Mouse (Mus musculus) myocyte (in vitro differentiated cells): ENCODE results near the gene Cnpy2. TPM values are rescaled to one million over a fixed set of nuclear protein-coding genes. Genes with fewer than 3 reads are reported as not detected.

Experiments
- H3K27me3 ChIP-seq: one replicate; pipeline ENCODE4 v1.6.1; 2011; ENCODE audit not compliant: control insufficient read depth, insufficient read depth, insufficient read length
- H3K36me3 ChIP-seq: one replicate; pipeline ENCODE4 v1.6.1; 2011; ENCODE audit not compliant: control insufficient read depth, insufficient read depth
- H3K4me2 ChIP-seq: one replicate; pipeline ENCODE4 v1.6.1; 2011; ENCODE audit warnings: low read depth, control low read depth
- H3K4me3 ChIP-seq: one replicate; pipeline ENCODE4 v1.5.1; 2011; ENCODE audit warnings: mild to moderate bottlenecking, control low read depth, moderate library complexity
- H3K79me2 ChIP-seq: one replicate; pipeline ENCODE4 v1.6.1; 2011; ENCODE audit not compliant: control insufficient read depth, insufficient read depth
- H3ac ChIP-seq: one replicate; pipeline ENCODE4 v1.6.1; 2011; ENCODE audit not compliant: control insufficient read depth, insufficient read length
- CEBPB ChIP-seq: IDR thresholded peaks from 2 replicates; pipeline ENCODE4 v1.6.1; 2011; ENCODE audit warnings: mild to moderate bottlenecking, moderate library complexity; ENCODE audit not compliant: poor library complexity, insufficient read depth, severe bottlenecking
- E2F4 ChIP-seq: IDR thresholded peaks from one replicate; pipeline ENCODE4 v1.6.1; 2011; ENCODE audit warnings: mild to moderate bottlenecking, control low read depth, moderate library complexity; ENCODE audit not compliant: insufficient read depth
- MAX ChIP-seq: IDR thresholded peaks from one replicate; pipeline ENCODE4 v1.6.1; 2011; ENCODE audit warnings: low read depth, mild to moderate bottlenecking, control low read depth
- MYOD1 ChIP-seq, 3 experiments: IDR thresholded peaks; one replicate each; pipeline ENCODE4 v1.6.1; 2011; ENCODE audit warnings: control low read depth in 2 of 3, low read depth in 2 of 3, mild to moderate bottlenecking in 2 of 3, moderate library complexity in 1 of 3; ENCODE audit not compliant: insufficient read length in 2 of 3, control insufficient read depth in 1 of 3
- MYOG ChIP-seq, 3 experiments: IDR thresholded peaks; one replicate each; pipeline ENCODE4 v1.6.1; 2011; ENCODE audit warnings: control low read depth in 2 of 3, low read depth in 2 of 3, mild to moderate bottlenecking in 2 of 3; ENCODE audit not compliant: insufficient read length in 2 of 3, control insufficient read depth in 1 of 3, insufficient read depth in 1 of 3
- POLR2A ChIP-seq: IDR thresholded peaks from one replicate; pipeline ENCODE4 v1.6.1; 2011; ENCODE audit warnings: low read depth, mild to moderate bottlenecking, control low read depth, moderate library complexity; ENCODE audit not compliant: insufficient read length
- POLR2AphosphoS2 ChIP-seq: IDR thresholded peaks from one replicate; pipeline ENCODE4 v1.6.1; 2011; ENCODE audit warnings: low read depth, control low read depth; ENCODE audit not compliant: insufficient read length
- REST ChIP-seq: IDR thresholded peaks from one replicate; pipeline ENCODE4 v1.6.1; 2011; ENCODE audit warnings: mild to moderate bottlenecking, control low read depth, moderate library complexity; ENCODE audit not compliant: insufficient read depth, insufficient read length
- SRF ChIP-seq: IDR thresholded peaks from one replicate; pipeline ENCODE4 v1.6.1; 2011; ENCODE audit warnings: low read depth; ENCODE audit not compliant: control insufficient read depth, insufficient read length
- TCF12 ChIP-seq: IDR thresholded peaks from one replicate; pipeline ENCODE4 v1.6.1; 2011; ENCODE audit warnings: mild to moderate bottlenecking, control low read depth; ENCODE audit not compliant: poor library complexity, insufficient read depth, severe bottlenecking
- TCF3 ChIP-seq: IDR thresholded peaks from one replicate; pipeline ENCODE4 v1.6.1; 2011; ENCODE audit warnings: low read depth, control low read depth; ENCODE audit not compliant: insufficient read length
- USF1 ChIP-seq: IDR thresholded peaks from one replicate; pipeline ENCODE4 v1.6.1; 2011; ENCODE audit warnings: low read depth, mild to moderate bottlenecking, control low read depth, moderate library complexity
- polyA plus RNA-seq: library from polyadenylated mRNA; unstranded; fragments of >200 nt; fragmentation: generic; extraction: Trizol; gene quantifications from one replicate; pipeline ENCODE4 v1.2.1, GENCODE M21; 2012; ENCODE audit warnings: missing spikeins

Gene Cnpy2
- polyA plus RNA-seq, 1 experiment = 91.8 TPM

- Histone ChIP-seq H3K4me2 (no peak overlapping the region), H3K36me3 (peaks cover 24% of the 10 kb centered on the region), H3K27me3 (no peaks in the 10 kb centered on the region), H3K4me3 (no peak overlapping the region), H3ac (no peak overlapping the region), H3K79me2 (no peaks in the 10 kb centered on the region)
- no peak for TF ChIP-seq CEBPB
- no peak for TF ChIP-seq SRF
- no peak for TF ChIP-seq TCF3
- no peak for TF ChIP-seq REST
- TF ChIP-seq POLR2A = no peak
- no peak for TF ChIP-seq MAX
- TF ChIP-seq E2F4 = no peak
- no peak for TF ChIP-seq USF1
- TF ChIP-seq MYOD1 (IDR thresholded peaks at IDR 0.05; ENCODE audit: control insufficient read depth in 1 of 3, insufficient read length in 2 of 3, low read depth in 2 of 3) = no peak
- no peak for TF ChIP-seq POLR2AphosphoS2
- no peak for TF ChIP-seq TCF12
- TF ChIP-seq MYOG (IDR thresholded peaks at IDR 0.05; ENCODE audit: control insufficient read depth in 1 of 3, insufficient read depth in 1 of 3, insufficient read length in 2 of 3, low read depth in 2 of 3) = no peak
These were observed 11.4 kb upstream of the Cnpy2 start for GRCm38 (mm10) chr10:128310902-128311301.

DNA sequence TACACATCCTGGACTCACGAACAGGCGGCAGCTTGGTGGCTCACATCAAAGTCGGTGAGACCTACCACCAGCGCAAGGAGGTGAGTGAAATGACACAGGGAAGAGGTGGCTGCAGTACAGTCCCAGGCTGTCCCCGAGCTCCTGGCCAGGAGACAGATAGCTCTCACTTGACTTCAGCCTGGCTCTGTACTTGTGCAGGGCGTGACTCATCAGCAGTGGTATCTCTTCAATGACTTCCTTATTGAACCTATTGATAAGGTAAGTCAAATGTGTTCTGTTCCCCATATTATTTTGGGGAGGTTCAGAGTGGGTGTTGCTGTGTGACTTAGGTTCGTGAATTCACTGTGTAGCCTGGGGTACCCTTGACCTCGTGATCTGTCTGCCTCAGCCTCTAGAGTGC is 6.7 kb upstream of the Cnpy2 start:
- Histone ChIP-seq H3K4me2 (no peak overlapping the region), H3K27me3 (no peaks in the 10 kb centered on the region), H3K4me3 (no peak overlapping the region), H3K79me2 (no peaks in the 10 kb centered on the region), H3K36me3 (peaks cover 41% of the 10 kb centered on the region), H3ac (no peak overlapping the region)
- no peak for TF ChIP-seq SRF
- no peak for TF ChIP-seq MYOD1 (IDR thresholded peaks at IDR 0.05; ENCODE audit: control insufficient read depth in 1 of 3, insufficient read length in 2 of 3, low read depth in 2 of 3)
- TF ChIP-seq POLR2AphosphoS2 = no peak
- TF ChIP-seq TCF3 = no peak
- TF ChIP-seq MYOG (IDR thresholded peaks at IDR 0.05; ENCODE audit: control insufficient read depth in 1 of 3, insufficient read depth in 1 of 3, insufficient read length in 2 of 3, low read depth in 2 of 3) = no peak
- TF ChIP-seq POLR2A = no peak
- no peak for TF ChIP-seq REST
- TF ChIP-seq TCF12 = no peak
- TF ChIP-seq CEBPB = no peak
- no peak for TF ChIP-seq USF1
- no peak for TF ChIP-seq E2F4
- no peak for TF ChIP-seq MAX

DNA sequence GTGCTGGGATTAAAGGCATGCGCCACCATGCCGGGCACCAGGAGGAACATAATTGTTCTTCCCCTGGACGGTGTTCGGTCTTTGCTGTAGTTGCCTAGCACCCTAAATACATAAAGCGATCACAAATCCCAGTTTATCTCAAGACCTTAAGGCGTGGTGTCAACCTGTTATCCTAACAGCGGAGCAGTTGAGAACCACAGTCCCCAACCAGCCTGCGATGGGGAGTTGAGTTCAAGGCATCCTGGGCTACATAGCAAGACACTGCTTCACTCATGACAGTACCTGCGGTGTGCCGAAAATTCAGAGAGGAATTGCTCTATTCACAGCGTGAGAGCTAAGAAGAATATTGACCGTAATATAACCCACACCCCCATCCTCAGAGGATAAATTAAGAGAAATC is 618 bp upstream of the Cnpy2 start:
- H3ac ChIP-seq = peak overlapping the region; percentile 88
- no peak for TF ChIP-seq MAX
- no peak for TF ChIP-seq MYOG (IDR thresholded peaks at IDR 0.05; ENCODE audit: control insufficient read depth in 1 of 3, insufficient read depth in 1 of 3, insufficient read length in 2 of 3, low read depth in 2 of 3)
- H3K4me3 ChIP-seq = peak overlapping the region; percentile 95
- H3K27me3 ChIP-seq = no peaks in the 10 kb centered on the region
- H3K79me2 ChIP-seq = peaks cover 26% of the 10 kb centered on the region
- peak overlapping the region; percentile 83 for H3K4me2 ChIP-seq
- H3K36me3 ChIP-seq = peaks cover 31% of the 10 kb centered on the region

DNA sequence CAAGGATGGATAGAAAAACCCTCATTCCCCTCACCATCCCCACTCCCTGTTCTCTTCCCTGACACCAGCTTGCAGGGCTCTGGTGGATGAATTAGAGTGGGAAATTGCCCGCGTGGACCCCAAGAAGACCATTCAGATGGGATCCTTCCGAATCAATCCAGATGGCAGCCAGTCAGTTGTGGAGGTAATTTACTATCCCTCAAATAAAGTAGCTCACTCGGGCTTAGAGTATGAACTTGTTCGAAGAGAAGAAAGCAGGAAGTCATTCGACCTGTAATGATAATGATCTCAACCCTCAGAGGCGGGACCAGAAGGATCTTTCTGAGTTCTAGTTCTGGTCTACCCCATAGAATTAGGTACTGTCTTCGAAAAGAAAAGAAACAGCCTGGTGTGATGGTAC is 1.3 kb downstream of the Cnpy2 start:
- Histone ChIP-seq H3ac (peak overlapping the region; percentile 88), H3K79me2 (peaks cover 26% of the 10 kb centered on the region), H3K4me2 (peak overlapping the region; percentile 91), H3K36me3 (peaks cover 24% of the 10 kb centered on the region), H3K4me3 (peak overlapping the region; percentile 95), H3K27me3 (no peaks in the 10 kb centered on the region)
- TF ChIP-seq POLR2A (no peak), E2F4 (no peak), TCF12 (no peak), POLR2AphosphoS2 (no peak)

- Histone ChIP-seq H3ac (no peak overlapping the region), H3K79me2 (peaks cover 23% of the 10 kb centered on the region), H3K4me3 (no peak overlapping the region), H3K36me3 (peaks cover 13% of the 10 kb centered on the region), H3K27me3 (no peaks in the 10 kb centered on the region), H3K4me2 (no peak overlapping the region)
- TF ChIP-seq USF1 (no peak), POLR2AphosphoS2 (no peak), POLR2A (no peak), MYOG (IDR thresholded peaks at IDR 0.05; ENCODE audit: control insufficient read depth in 1 of 3, insufficient read depth in 1 of 3, insufficient read length in 2 of 3, low read depth in 2 of 3) (no peak), MAX (no peak), TCF12 (no peak), E2F4 (no peak), TCF3 (no peak), SRF (no peak), REST (no peak), CEBPB (no peak), MYOD1 (IDR thresholded peaks at IDR 0.05; ENCODE audit: control insufficient read depth in 1 of 3, insufficient read length in 2 of 3, low read depth in 2 of 3) (no peak)
These were observed 4.6 kb downstream of the Cnpy2 start for GRCm38 (mm10) chr10:128326825-128327224.
